Mouse (Mus musculus): ENCODE results near the gene Foxg1.

The Foxg1 gene

GRCm38 (mm10) chr12:49382565-49383520 is at the start of gene Foxg1:
Gene Foxg1, plus strand, starts transcription at chr12:49382660.
- no peak for DNase-seq (ENCODE audit: low read depth)

- DNase-seq (ENCODE audit: low read depth): no peak
Observed at GRCm38 (mm10) chr12:49349697-49350096, 32.8 kb upstream of the Foxg1 start.

- no peak for DNase-seq (ENCODE audit: low read depth)
Observed at GRCm38 (mm10) chr12:49368931-49369330, 13.5 kb upstream of the Foxg1 start.

- no peak for DNase-seq (ENCODE audit: low read depth)
Observed at GRCm38 (mm10) chr12:49372170-49372569, 10.3 kb upstream of the Foxg1 start.

GRCm38 (mm10) chr12:49373176-49373575 is 9.3 kb upstream of the Foxg1 start:
- DNase-seq (ENCODE audit: low read depth): no peak

GRCm38 (mm10) chr12:49373821-49374605 is 8.4 kb upstream of the Foxg1 start:
- DNase-seq (ENCODE audit: low read depth): no peak

GRCm38 (mm10) chr12:49374606-49374995 is 7.9 kb upstream of the Foxg1 start:
- no peak for DNase-seq (ENCODE audit: low read depth)

GRCm38 (mm10) chr12:49375427-49376317 is 6.8 kb upstream of the Foxg1 start:
- no peak for DNase-seq (ENCODE audit: low read depth)

- DNase-seq (ENCODE audit: low read depth): no peak
Observed at GRCm38 (mm10) chr12:49376318-49376992, 6.0 kb upstream of the Foxg1 start.

- no peak for DNase-seq (ENCODE audit: low read depth)
Observed at GRCm38 (mm10) chr12:49377281-49377970, 5.0 kb upstream of the Foxg1 start.

- DNase-seq (ENCODE audit: low read depth): no peak
Observed at GRCm38 (mm10) chr12:49378920-49379319, 3.5 kb upstream of the Foxg1 start.

- DNase-seq (ENCODE audit: low read depth): no peak
Observed at GRCm38 (mm10) chr12:49379446-49379845, 3.0 kb upstream of the Foxg1 start.

GRCm38 (mm10) chr12:49380442-49380841 is 2.0 kb upstream of the Foxg1 start:
- DNase-seq (ENCODE audit: low read depth): no peak

GRCm38 (mm10) chr12:49381031-49381525 is 1.4 kb upstream of the Foxg1 start:
- no peak for DNase-seq (ENCODE audit: low read depth)

GRCm38 (mm10) chr12:49381721-49382365 is 617 bp upstream of the Foxg1 start:
- DNase-seq (ENCODE audit: low read depth): no peak

GRCm38 (mm10) chr12:49383521-49384133 is 1.2 kb downstream of the Foxg1 start:
- no peak for DNase-seq (ENCODE audit: low read depth)

- no peak for DNase-seq (ENCODE audit: low read depth)
Observed at GRCm38 (mm10) chr12:49384295-49384875, 1.9 kb downstream of the Foxg1 start.

- no peak for DNase-seq (ENCODE audit: low read depth)
Observed at GRCm38 (mm10) chr12:49384876-49385630, 2.6 kb downstream of the Foxg1 start, which contains the start of gene Gm43517. Gene Gm43517, plus strand, starts transcription at chr12:49385174.

All from c-Kit-positive CD71-negative TER-119-negative erythroid progenitor cells, embryonic 14.5 days (primary cell).